Mouse (Mus musculus) C2C12 (cell line): Measurements from ENCODE around the gene Exoc4. TPM values are rescaled to one million over a fixed set of nuclear protein-coding genes. Genes with fewer than 3 reads are reported as not detected.

ENCODE experiments used
- H3K27me3 ChIP-seq: one replicate; pipeline ENCODE4 v1.6.1; 2011; ENCODE audit not compliant: control insufficient read depth, insufficient read depth, insufficient read length
- H3K36me3 ChIP-seq: one replicate; pipeline ENCODE4 v1.6.1; 2011; ENCODE audit not compliant: control insufficient read depth, insufficient read depth
- H3K4me3 ChIP-seq: one replicate; pipeline ENCODE4 v1.5.1; 2011; ENCODE audit warnings: mild to moderate bottlenecking, control low read depth; ENCODE audit not compliant: poor library complexity, insufficient read depth, severe bottlenecking
- H3K79me2 ChIP-seq: one replicate; pipeline ENCODE4 v1.6.1; 2011; ENCODE audit not compliant: control insufficient read depth, insufficient read depth
- H3K79me3 ChIP-seq: one replicate; pipeline ENCODE4 v1.6.1; 2011; ENCODE audit warnings: low read depth, control low read depth
- H3ac ChIP-seq: one replicate; pipeline ENCODE3; 2011; ENCODE audit warnings: low read depth; ENCODE audit not compliant: control insufficient read depth, insufficient read length
- CEBPB ChIP-seq: IDR thresholded peaks from one replicate; pipeline ENCODE4 v1.6.1; 2011; ENCODE audit warnings: low read depth, mild to moderate bottlenecking, control low read depth, moderate library complexity
- CTCF ChIP-seq: IDR thresholded peaks from one replicate; pipeline ENCODE4 v1.5.1; 2011; ENCODE audit not compliant: control insufficient read depth, insufficient read depth, insufficient read length
- FOSL1 ChIP-seq: IDR thresholded peaks from one replicate; pipeline ENCODE4 v1.8.0; 2011; ENCODE audit warnings: mild to moderate bottlenecking, low read length; ENCODE audit not compliant: poor library complexity, insufficient read depth, severe bottlenecking
- MAX ChIP-seq: IDR thresholded peaks from one replicate; pipeline ENCODE4 v1.6.1; 2011; ENCODE audit warnings: mild to moderate bottlenecking, control low read depth
- MYOD1 ChIP-seq: IDR thresholded peaks from one replicate; pipeline ENCODE4 v1.6.1; 2011; ENCODE audit warnings: low read depth; ENCODE audit not compliant: control insufficient read depth, insufficient read length
- MYOG ChIP-seq: IDR thresholded peaks from one replicate; pipeline ENCODE4 v1.6.1; 2011; ENCODE audit not compliant: control insufficient read depth, insufficient read length; ENCODE audit errors: extremely low read depth
- USF1 ChIP-seq: IDR thresholded peaks from one replicate; pipeline ENCODE4 v1.6.1; 2011; ENCODE audit warnings: low read depth, mild to moderate bottlenecking, control low read depth, moderate library complexity
- polyA plus RNA-seq: library from polyadenylated mRNA; unstranded; fragments of >200 nt; fragmentation: generic; extraction: Trizol; gene quantifications from one replicate; pipeline ENCODE4 v1.2.1, GENCODE M21; 2012; ENCODE audit warnings: missing spikeins

Gene Exoc4
- polyA plus RNA-seq, 1 experiment = 20.6 TPM

GRCm38 (mm10) chr6:33900615-33901014 lies 651.7 kb downstream of the Exoc4 start:
- Histone ChIP-seq H3K36me3 (no peaks in the 10 kb centered on the region), H3ac (no peak overlapping the region), H3K4me3 (no peak overlapping the region), H3K79me3 (no peaks in the 10 kb centered on the region), H3K79me2 (no peaks in the 10 kb centered on the region), H3K27me3 (no peaks in the 10 kb centered on the region)
- TF ChIP-seq MYOG = no peak
- no peak for TF ChIP-seq USF1
- TF ChIP-seq CTCF = no peak
- TF ChIP-seq FOSL1 = no peak
- no peak for TF ChIP-seq MYOD1
- TF ChIP-seq CEBPB = no peak
- no peak for TF ChIP-seq MAX

GRCm38 (mm10) chr6:33905099-33905498 lies 656.2 kb downstream of the Exoc4 start:
- Histone ChIP-seq H3K36me3 (no peaks in the 10 kb centered on the region), H3K27me3 (no peaks in the 10 kb centered on the region), H3K79me3 (no peaks in the 10 kb centered on the region), H3K4me3 (no peak overlapping the region), H3K79me2 (no peaks in the 10 kb centered on the region), H3ac (no peak overlapping the region)
- TF ChIP-seq CEBPB (no peak), MAX (no peak), CTCF (no peak), USF1 (no peak), MYOG (no peak), MYOD1 (no peak), FOSL1 (no peak)

- Histone ChIP-seq H3K79me2 (no peaks in the 10 kb centered on the region), H3K79me3 (no peaks in the 10 kb centered on the region), H3K27me3 (no peaks in the 10 kb centered on the region), H3K36me3 (no peaks in the 10 kb centered on the region), H3ac (no peak overlapping the region), H3K4me3 (no peak overlapping the region)
- TF ChIP-seq CEBPB = no peak
- TF ChIP-seq CTCF = no peak
- no peak for TF ChIP-seq MYOD1
- no peak for TF ChIP-seq MAX
- no peak for TF ChIP-seq MYOG
- TF ChIP-seq USF1 = no peak
- no peak for TF ChIP-seq FOSL1
Measured at GRCm38 (mm10) chr6:33910671-33911070, 661.8 kb downstream of the Exoc4 start.

- Histone ChIP-seq H3K4me3 (no peak overlapping the region), H3ac (no peak overlapping the region)
- TF ChIP-seq FOSL1 (no peak), CEBPB (no peak), MYOD1 (no peak), MYOG (no peak), MAX (no peak), CTCF (no peak), USF1 (no peak)
Measured at GRCm38 (mm10) chr6:33913072-33913471, 664.2 kb downstream of the Exoc4 start.

GRCm38 (mm10) chr6:33913486-33913885 lies 664.6 kb downstream of the Exoc4 start:
- H3K79me2 ChIP-seq = no peaks in the 10 kb centered on the region

More at GRCm38 (mm10) chr6:33913072-33913471, 664.2 kb downstream of the Exoc4 start:
- Histone ChIP-seq H3K36me3 (no peaks in the 10 kb centered on the region), H3K27me3 (no peaks in the 10 kb centered on the region), H3K79me3 (no peaks in the 10 kb centered on the region), H3K79me2 (no peaks in the 10 kb centered on the region)

GRCm38 (mm10) chr6:33913964-33914363 lies 665.1 kb downstream of the Exoc4 start:
- TF ChIP-seq MYOG (no peak), MAX (no peak), CEBPB (no peak), FOSL1 (no peak), MYOD1 (no peak), CTCF (no peak), USF1 (no peak)
- no peak overlapping the region for H3K4me3 ChIP-seq

More at GRCm38 (mm10) chr6:33913486-33913885, 664.6 kb downstream of the Exoc4 start:
- Histone ChIP-seq H3K4me3 (no peak overlapping the region), H3K36me3 (no peaks in the 10 kb centered on the region), H3K79me3 (no peaks in the 10 kb centered on the region), H3ac (no peak overlapping the region), H3K27me3 (no peaks in the 10 kb centered on the region)
- TF ChIP-seq FOSL1 (no peak), CTCF (no peak), MYOG (no peak), USF1 (no peak), MYOD1 (no peak), CEBPB (no peak), MAX (no peak)

More at GRCm38 (mm10) chr6:33913964-33914363, 665.1 kb downstream of the Exoc4 start:
- H3K27me3 ChIP-seq = no peaks in the 10 kb centered on the region
- no peak overlapping the region for H3ac ChIP-seq
- no peaks in the 10 kb centered on the region for H3K36me3 ChIP-seq
- H3K79me2 ChIP-seq = no peaks in the 10 kb centered on the region
- no peaks in the 10 kb centered on the region for H3K79me3 ChIP-seq
